Mouse (Mus musculus) testis, adult 2 months (tissue): ENCODE results near the gene Chrm3. TPM values are rescaled to one million over a fixed set of nuclear protein-coding genes. Genes with fewer than 3 reads are reported as not detected.

ENCODE experiments used
- H3K27ac ChIP-seq: fragments of 200-500 bp; 2 replicates; pipeline ENCODE4 v1.5.1; 2012; ENCODE audit warnings: low read depth, low read length; ENCODE audit not compliant: control insufficient read depth, insufficient read depth
- H3K27me3 ChIP-seq: fragments of 200-500 bp; 2 replicates; pipeline ENCODE4 v1.6.1; 2012; ENCODE audit warnings: mild to moderate bottlenecking, low read length, moderate library complexity; ENCODE audit not compliant: control insufficient read depth, insufficient read depth
- H3K36me3 ChIP-seq: fragments of 200-500 bp; 2 replicates; pipeline ENCODE4 v1.6.1; 2012; ENCODE audit warnings: mild to moderate bottlenecking, low read length; ENCODE audit not compliant: control insufficient read depth, insufficient read depth
- H3K4me1 ChIP-seq: fragments of 200-500 bp; 2 replicates; pipeline ENCODE4 v1.6.1; 2012; ENCODE audit warnings: low read length; ENCODE audit not compliant: control insufficient read depth, insufficient read depth
- H3K4me3 ChIP-seq: fragments of 200-500 bp; 2 replicates; pipeline ENCODE4 v1.5.1; 2012; ENCODE audit warnings: low read depth, mild to moderate bottlenecking, low read length, moderate library complexity, mixed read lengths; ENCODE audit not compliant: control insufficient read depth
- CTCF ChIP-seq: fragments of 200-500 bp; IDR thresholded peaks from 2 replicates; pipeline ENCODE4 v1.5.1; 2012; ENCODE audit warnings: low read depth, mild to moderate bottlenecking, inconsistent platforms, low read length, moderate library complexity; ENCODE audit not compliant: control insufficient read depth, insufficient read depth, insufficient replicate concordance
- POLR2A ChIP-seq: fragments of 200-500 bp; IDR thresholded peaks from 2 replicates; pipeline ENCODE4 v1.6.1; 2012; ENCODE audit warnings: low read depth, mild to moderate bottlenecking, inconsistent platforms, low read length, moderate library complexity; ENCODE audit not compliant: control insufficient read depth
- polyA plus RNA-seq: library from polyadenylated mRNA; depleted of rRNA; stranded (reverse); fragments of >200 nt; gene quantifications from 2 replicates; pipeline ENCODE4 v1.2.3, GENCODE M21; 2012

Gene Chrm3
- polyA plus RNA-seq, 1 experiment, result 0.02 TPM

DNA sequence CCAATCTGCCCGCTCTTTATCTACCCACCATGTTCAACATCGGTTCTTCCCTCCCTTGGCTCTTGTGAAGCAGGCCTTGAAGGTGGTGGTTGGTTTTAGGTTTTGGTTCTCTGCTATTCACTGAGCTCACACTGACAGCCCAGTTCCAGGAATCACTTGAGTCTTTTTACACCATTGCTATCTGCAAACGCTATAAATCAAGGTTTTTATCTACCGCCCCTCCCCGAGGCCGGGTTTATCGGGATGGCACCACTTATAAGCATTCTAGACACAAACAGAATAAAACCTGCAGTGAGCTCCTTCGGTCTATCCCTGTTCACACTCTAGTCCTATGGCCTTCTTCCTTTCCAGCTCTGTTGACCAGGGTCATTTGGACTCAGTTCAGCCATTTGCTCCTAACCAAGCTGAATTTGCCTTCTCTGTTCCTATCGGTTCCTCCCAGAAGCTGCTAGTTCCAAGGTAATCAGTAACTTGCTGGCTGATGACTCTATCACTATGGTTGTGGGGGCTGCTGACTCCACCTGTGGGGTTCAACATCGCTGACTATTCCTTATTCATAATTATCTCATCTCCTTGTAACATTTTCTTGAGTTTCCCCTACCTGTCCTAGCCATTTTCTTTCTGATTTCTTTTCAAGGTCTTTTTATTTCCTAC, 291.6 kb downstream of the Chrm3 start:
- H3K4me1 ChIP-seq, result no peaks in the 10 kb centered on the region
- TF ChIP-seq CTCF (no peak), POLR2A (no peak)
- no peaks in the 10 kb centered on the region for H3K27me3 ChIP-seq
- H3K36me3 ChIP-seq, result no peaks in the 10 kb centered on the region
- H3K27ac ChIP-seq, result no peak overlapping the region
- no peak overlapping the region for H3K4me3 ChIP-seq

DNA sequence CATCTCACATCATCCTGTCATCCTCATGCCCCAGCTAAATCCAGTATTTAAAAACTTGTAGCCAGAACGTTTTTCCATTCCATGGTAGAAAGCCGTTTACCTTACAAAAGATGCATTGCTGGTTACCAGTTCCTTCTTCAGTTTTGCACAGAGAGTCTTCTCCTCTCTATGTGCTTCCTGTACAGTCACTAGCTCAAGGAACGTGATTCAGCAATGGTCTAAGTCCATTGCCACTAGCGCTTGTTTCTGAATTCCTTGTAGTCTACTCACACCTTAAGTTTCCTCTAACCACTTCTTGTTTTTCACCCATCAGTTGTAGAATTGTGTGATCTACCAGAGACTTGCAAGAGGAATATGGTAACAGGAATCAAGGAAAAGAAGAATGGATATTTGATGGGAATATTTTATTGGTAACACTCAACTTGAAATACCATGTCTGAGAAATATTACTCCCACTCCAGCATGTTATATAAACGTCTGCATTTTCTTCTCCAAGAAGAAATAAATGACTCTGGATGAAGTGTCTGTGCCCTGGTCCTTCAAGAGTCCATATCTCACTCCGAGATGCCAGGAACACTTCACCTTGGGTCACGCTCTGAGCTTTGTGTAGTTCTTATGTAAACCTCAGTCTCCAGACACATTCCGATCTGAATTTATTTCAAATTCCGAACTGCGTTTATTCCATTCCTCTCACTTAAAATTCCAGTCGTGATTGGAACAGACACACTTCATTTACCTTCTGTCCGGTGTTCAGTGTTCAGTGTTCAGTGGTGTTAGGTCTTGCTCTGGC, 293.6 kb downstream of the Chrm3 start:
- no peak overlapping the region for H3K4me3 ChIP-seq
- no peaks in the 10 kb centered on the region for H3K36me3 ChIP-seq
- H3K27me3 ChIP-seq, result no peaks in the 10 kb centered on the region
- TF ChIP-seq POLR2A, result no peak
- TF ChIP-seq CTCF, result no peak
- H3K27ac ChIP-seq, result no peak overlapping the region
- H3K4me1 ChIP-seq, result no peaks in the 10 kb centered on the region

DNA sequence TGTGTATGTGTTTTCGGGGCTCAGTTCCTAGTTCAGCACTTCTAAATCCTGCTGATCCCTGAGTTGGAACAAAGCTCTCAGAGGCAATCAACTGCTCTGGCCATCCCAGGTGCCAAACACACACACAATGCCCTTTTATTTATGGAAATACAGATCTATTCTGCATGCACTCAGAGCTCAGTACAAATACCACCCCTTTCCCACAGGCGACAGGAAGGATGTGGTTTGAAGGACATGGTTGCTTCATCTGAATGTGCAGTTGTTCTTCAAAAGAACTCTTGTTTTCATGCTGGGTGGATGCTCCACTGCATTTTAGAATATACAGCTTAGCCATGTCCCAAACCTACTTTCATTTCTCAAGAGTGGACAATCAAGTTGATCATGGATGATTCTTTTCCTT, 294.9 kb downstream of the Chrm3 start:
- H3K4me3 ChIP-seq, result no peak overlapping the region
- TF ChIP-seq CTCF (no peak), POLR2A (no peak)
- H3K36me3 ChIP-seq, result no peaks in the 10 kb centered on the region
- H3K27ac ChIP-seq, result no peak overlapping the region
- H3K4me1 ChIP-seq, result no peaks in the 10 kb centered on the region
- H3K27me3 ChIP-seq, result no peaks in the 10 kb centered on the region

DNA sequence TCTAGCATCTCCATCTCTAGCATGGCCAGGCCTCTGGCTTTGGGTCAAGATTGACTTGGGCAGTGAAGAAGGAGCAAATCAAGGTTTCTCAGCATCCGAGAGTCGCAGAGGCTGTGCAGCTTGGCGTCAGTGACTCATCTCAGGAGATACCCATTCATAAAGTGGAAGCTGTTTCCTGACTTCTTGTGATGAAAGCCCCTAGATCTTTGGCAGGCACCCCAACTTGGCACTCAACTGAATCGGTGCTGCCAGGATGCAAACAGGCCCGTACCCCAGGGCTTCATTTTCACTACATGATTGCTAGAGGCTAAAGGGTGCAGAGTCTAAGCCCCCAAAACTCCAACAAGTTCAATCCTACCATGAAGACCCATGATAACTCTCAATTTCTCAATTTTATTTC, 298.0 kb downstream of the Chrm3 start:
- no peaks in the 10 kb centered on the region for H3K27me3 ChIP-seq

DNA sequence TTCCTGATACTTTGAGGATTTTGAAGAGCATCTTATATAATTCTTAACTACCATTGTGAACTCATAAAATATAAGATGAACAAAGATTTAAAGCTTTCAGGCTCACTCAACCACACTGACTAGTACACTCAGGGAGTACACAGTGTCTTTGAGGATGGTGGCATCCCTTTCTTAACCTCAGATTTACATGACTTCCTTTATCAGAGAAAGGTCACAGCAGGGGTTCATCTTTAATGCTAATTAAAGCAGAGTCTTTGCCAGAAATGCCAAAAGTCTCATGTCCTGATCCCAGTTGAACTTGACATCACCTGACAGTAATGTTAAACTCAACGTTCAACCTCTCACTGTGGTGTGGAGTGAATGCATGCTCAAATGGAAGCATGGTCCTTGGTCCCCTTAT, 301.7 kb downstream of the Chrm3 start:
- Histone ChIP-seq H3K4me1 (no peaks in the 10 kb centered on the region), H3K4me3 (no peak overlapping the region), H3K27me3 (no peaks in the 10 kb centered on the region), H3K27ac (no peak overlapping the region), H3K36me3 (no peaks in the 10 kb centered on the region)
- TF ChIP-seq POLR2A, result no peak
- no peak for TF ChIP-seq CTCF

More for the DNA sequence above, 298.0 kb downstream of the Chrm3 start:
- no peaks in the 10 kb centered on the region for H3K36me3 ChIP-seq
- no peaks in the 10 kb centered on the region for H3K4me1 ChIP-seq
- no peak overlapping the region for H3K27ac ChIP-seq
- TF ChIP-seq POLR2A, result no peak
- no peak for TF ChIP-seq CTCF
- no peak overlapping the region for H3K4me3 ChIP-seq

DNA sequence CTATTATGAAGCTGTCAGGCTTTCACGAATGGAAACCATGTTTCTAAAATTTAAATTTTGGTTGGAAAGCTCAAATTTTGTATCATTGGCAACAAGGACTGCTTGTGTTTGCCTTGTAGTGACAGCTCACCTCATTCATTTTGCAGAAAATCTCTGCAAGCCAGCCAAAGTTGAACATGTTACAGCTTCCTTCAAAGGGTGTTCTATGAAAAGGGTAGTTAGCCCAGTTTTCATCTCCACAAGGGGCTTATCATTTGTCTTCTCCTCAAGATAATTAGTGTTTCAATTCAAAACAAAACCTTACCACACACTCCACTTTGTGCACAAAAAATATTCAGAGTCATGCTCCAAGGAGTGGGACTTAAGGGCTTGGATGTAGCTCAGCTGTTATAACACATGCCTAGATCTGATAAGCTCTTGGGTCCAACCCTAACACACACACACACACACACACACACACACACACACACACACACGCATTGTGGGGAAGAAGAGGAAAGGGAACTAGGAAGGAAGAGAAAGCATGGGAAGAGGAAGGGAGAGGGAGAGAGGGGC, 302.9 kb downstream of the Chrm3 start:
- Histone ChIP-seq H3K4me1 (no peaks in the 10 kb centered on the region), H3K27ac (no peak overlapping the region), H3K36me3 (no peaks in the 10 kb centered on the region), H3K27me3 (no peaks in the 10 kb centered on the region), H3K4me3 (no peak overlapping the region)
- TF ChIP-seq CTCF (no peak), POLR2A (no peak)

DNA sequence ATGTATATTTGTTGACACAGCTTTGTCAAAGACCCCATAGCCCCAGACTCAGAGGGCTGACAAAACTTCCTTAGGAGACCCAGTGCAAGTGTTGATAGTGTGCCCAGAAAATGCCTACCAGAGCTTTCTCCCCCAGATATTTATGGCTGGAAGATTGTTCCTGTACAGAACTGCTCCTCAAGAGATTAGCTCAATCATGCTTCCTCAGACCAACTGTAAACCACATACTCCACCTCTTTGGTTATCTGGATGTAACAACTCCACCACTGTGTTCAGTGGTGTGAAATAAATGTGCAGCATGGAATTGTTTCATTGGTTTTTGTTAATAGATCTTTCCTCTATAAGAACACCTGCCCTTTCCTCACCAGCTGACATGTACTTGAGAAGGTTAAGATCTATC, 306.6 kb downstream of the Chrm3 start:
- H3K4me1 ChIP-seq, result no peaks in the 10 kb centered on the region
- H3K4me3 ChIP-seq, result no peak overlapping the region
- H3K27ac ChIP-seq, result no peak overlapping the region
- TF ChIP-seq CTCF (no peak), POLR2A (no peak)
- no peaks in the 10 kb centered on the region for H3K36me3 ChIP-seq
- H3K27me3 ChIP-seq, result no peaks in the 10 kb centered on the region
